Mouse (Mus musculus) Muller cell, postnatal 12 days (primary cell): ENCODE measurements around the gene Scd1.
A peak's percentile ranks its signal among the peaks of the same experiment; 100 is the strongest.

ENCODE experiments used
- DNase-seq: peaks from one replicate; pipeline ENCODE4 v3.0.0-alpha.2; 2015; ENCODE audit errors: inconsistent ontology term

The Scd1 gene

GRCm38 (mm10) chr19:44365733-44366132 lies 41.9 kb downstream of the Scd1 start:
- DNase-seq = no peak

GRCm38 (mm10) chr19:44364029-44364428 lies 43.6 kb downstream of the Scd1 start:
- DNase-seq = no peak

- peak; percentile 64 for DNase-seq
Observed at GRCm38 (mm10) chr19:44363529-44363928, 44.1 kb downstream of the Scd1 start.

- DNase-seq = no peak
Observed at GRCm38 (mm10) chr19:44358700-44359099, 49.0 kb downstream of the Scd1 start.

GRCm38 (mm10) chr19:44351756-44352155 lies 55.9 kb downstream of the Scd1 start:
- no peak for DNase-seq

- DNase-seq = no peak
Observed at GRCm38 (mm10) chr19:44349689-44350088, 58.0 kb downstream of the Scd1 start.
